Mouse (Mus musculus) liver, embryonic 11.5 days (tissue): ENCODE results near the gene Slc27a1. TPM values are rescaled to one million over a fixed set of nuclear protein-coding genes. Genes with fewer than 3 reads are reported as not detected.

ENCODE experiments used
- ATAC-seq: fragments of 200-750 bp; cut with Nextera tagmentation; replicated peaks from 2 replicates; pipeline ENCODE4 v1.8.0; 2017; ENCODE audit warnings: moderate number of reproducible peaks, mild to moderate bottlenecking, moderate TSS enrichment, moderate library complexity; ENCODE audit not compliant: low FRiP score
- DNase-seq: peaks from one replicate; pipeline ENCODE4 v3.0.0-alpha.2; 2017; ENCODE audit warnings: low spot score
- H3K27ac ChIP-seq: fragments of 300-500 bp; sonication (generic); 2 replicates; pipeline ENCODE4 v1.5.1; 2014; ENCODE audit warnings: mild to moderate bottlenecking, low read depth, low read length, control low read depth
- H3K27me3 ChIP-seq: fragments of 300-500 bp; sonication (generic); replicated peaks from 2 replicates; pipeline ENCODE4 v1.6.1; 2014; ENCODE audit warnings: low read length, mixed read lengths; ENCODE audit not compliant: control insufficient read depth, insufficient read depth
- H3K36me3 ChIP-seq: fragments of 300-500 bp; sonication (generic); 2 replicates; pipeline ENCODE4 v1.6.1; 2014; ENCODE audit warnings: mild to moderate bottlenecking, low read length, moderate library complexity, mixed read lengths; ENCODE audit not compliant: control insufficient read depth, insufficient read depth
- H3K4me1 ChIP-seq: fragments of 300-500 bp; sonication (generic); replicated peaks from 2 replicates; pipeline ENCODE4 v1.6.1; 2014; ENCODE audit warnings: low read length, mixed read lengths; ENCODE audit not compliant: control insufficient read depth, insufficient read depth
- H3K4me2 ChIP-seq: fragments of 300-500 bp; sonication (generic); 2 replicates; pipeline ENCODE4 v1.6.1; 2014; ENCODE audit warnings: mild to moderate bottlenecking, control low read depth, moderate library complexity
- H3K4me3 ChIP-seq: fragments of 300-500 bp; sonication (generic); 2 replicates; pipeline ENCODE4 v1.5.1; 2014; ENCODE audit warnings: low read depth, low read length, control low read depth
- H3K9ac ChIP-seq: fragments of 300-500 bp; sonication (generic); 2 replicates; pipeline ENCODE4 v1.6.1; 2014; ENCODE audit warnings: low read depth, low read length, control low read depth
- H3K9me3 ChIP-seq: fragments of 300-500 bp; sonication (generic); 2 replicates; pipeline ENCODE4 v1.6.1; 2016; ENCODE audit warnings: low read length, inconsistent platforms, mixed read lengths; ENCODE audit not compliant: control insufficient read depth
- WGBS: fragments of 180-500 bp; shearing (Covaris S2); extraction: QIAGEN DNeasy Blood & Tissue Kit; methylation state at CpG from one replicate; pipeline ENCODE4 v1.1.7; 2014; 5-methylcytosine and 5-hydroxymethylcytosine counted together
- polyA plus RNA-seq: library from polyadenylated mRNA; unstranded; fragments of >200 nt; fragmentation: Nextera tagmentation; extraction: Ambion mirVana; gene quantifications from 2 replicates; pipeline ENCODE4 v1.2.1, GENCODE M21; 2014

The Slc27a1 gene
- polyA plus RNA-seq, 1 experiment from 2014 or later: 7.0 TPM

GRCm38 (mm10) chr8:71550754-71551153, 17.9 kb upstream of the Slc27a1 start:
- Histone ChIP-seq H3K4me1 (peaks cover 10% of the 10 kb centered on the region; the same call in 1 of the 2 replicates), H3K27ac (no peak overlapping the region), H3K4me2 (no peak overlapping the region), H3K4me3 (no peak overlapping the region), H3K9me3 (no peaks in the 10 kb centered on the region), H3K27me3 (no peaks in the 10 kb centered on the region), H3K36me3 (peaks cover 11% of the 10 kb centered on the region), H3K9ac (no peak overlapping the region)
- WGBS: 78% methylated on average over 7 of the region's 7 CpGs
- ATAC-seq (no peak), DNase-seq (no peak)

DNA sequence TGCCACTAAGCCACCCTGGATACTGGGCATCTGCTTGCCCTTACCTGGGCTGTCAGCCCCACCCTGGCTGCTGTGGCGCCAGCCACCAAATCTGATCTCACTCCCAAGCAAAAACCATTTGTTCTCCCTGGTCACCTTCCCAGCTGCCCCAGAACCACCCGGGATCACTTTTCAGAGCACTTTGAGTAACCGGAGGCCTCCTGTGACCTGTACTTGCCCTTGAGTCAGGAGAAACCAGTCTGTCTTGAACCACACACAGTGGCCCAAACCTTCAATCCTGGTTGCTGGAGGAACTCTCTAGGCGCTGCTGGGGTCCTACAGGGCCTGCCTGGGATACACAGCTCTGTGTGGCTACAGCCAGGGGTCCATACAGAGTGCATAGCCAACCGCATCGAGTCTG, 15.9 kb upstream of the Slc27a1 start:
- Histone ChIP-seq H3K27ac (no peak overlapping the region), H3K9me3 (no peaks in the 10 kb centered on the region), H3K27me3 (peaks cover 8% of the 10 kb centered on the region), H3K4me2 (no peak overlapping the region), H3K4me3 (no peak overlapping the region), H3K4me1 (peaks cover 10% of the 10 kb centered on the region; the same call in 1 of the 2 replicates), H3K9ac (no peak overlapping the region), H3K36me3 (peaks cover 4% of the 10 kb centered on the region)
- WGBS: 64% methylated on average over 6 of the region's 6 CpGs
- ATAC-seq (no peak), DNase-seq (no peak)

- ATAC-seq (no peak), DNase-seq (no peak)
- WGBS: 65% methylated on average over 6 of the region's 6 CpGs
- Histone ChIP-seq H3K9ac (no peak overlapping the region), H3K9me3 (no peaks in the 10 kb centered on the region), H3K4me2 (no peak overlapping the region), H3K4me3 (no peak overlapping the region), H3K27ac (0 out of 2 replicates have a peak overlapping the region, but pooled peaks have one; percentile 33), H3K27me3 (peaks cover 20% of the 10 kb centered on the region), H3K4me1 (peaks cover 17% of the 10 kb centered on the region), H3K36me3 (no peaks in the 10 kb centered on the region)
These were observed 14.7 kb upstream of the Slc27a1 start for GRCm38 (mm10) chr8:71554001-71554400.

- ATAC-seq (peak; percentile 21; the same call in 1 of the 2 replicates), DNase-seq (no peak)
- no peak overlapping the region for H3K4me3 ChIP-seq
- 84% methylated on average over 2 of the region's 2 CpGs for WGBS
- H3K36me3 ChIP-seq: no peaks in the 10 kb centered on the region
- H3K9ac ChIP-seq: no peak overlapping the region
- H3K27ac ChIP-seq: 0 out of 2 replicates have a peak overlapping the region, but pooled peaks have one; percentile 33
- peaks cover 21% of the 10 kb centered on the region for H3K4me1 ChIP-seq
- peaks cover 24% of the 10 kb centered on the region for H3K27me3 ChIP-seq
- 0 out of 2 replicates have a peak overlapping the region, but pooled peaks have one; percentile 24 for H3K4me2 ChIP-seq
- H3K9me3 ChIP-seq: no peaks in the 10 kb centered on the region
These were observed 14.0 kb upstream of the Slc27a1 start for GRCm38 (mm10) chr8:71554644-71555043.

DNA sequence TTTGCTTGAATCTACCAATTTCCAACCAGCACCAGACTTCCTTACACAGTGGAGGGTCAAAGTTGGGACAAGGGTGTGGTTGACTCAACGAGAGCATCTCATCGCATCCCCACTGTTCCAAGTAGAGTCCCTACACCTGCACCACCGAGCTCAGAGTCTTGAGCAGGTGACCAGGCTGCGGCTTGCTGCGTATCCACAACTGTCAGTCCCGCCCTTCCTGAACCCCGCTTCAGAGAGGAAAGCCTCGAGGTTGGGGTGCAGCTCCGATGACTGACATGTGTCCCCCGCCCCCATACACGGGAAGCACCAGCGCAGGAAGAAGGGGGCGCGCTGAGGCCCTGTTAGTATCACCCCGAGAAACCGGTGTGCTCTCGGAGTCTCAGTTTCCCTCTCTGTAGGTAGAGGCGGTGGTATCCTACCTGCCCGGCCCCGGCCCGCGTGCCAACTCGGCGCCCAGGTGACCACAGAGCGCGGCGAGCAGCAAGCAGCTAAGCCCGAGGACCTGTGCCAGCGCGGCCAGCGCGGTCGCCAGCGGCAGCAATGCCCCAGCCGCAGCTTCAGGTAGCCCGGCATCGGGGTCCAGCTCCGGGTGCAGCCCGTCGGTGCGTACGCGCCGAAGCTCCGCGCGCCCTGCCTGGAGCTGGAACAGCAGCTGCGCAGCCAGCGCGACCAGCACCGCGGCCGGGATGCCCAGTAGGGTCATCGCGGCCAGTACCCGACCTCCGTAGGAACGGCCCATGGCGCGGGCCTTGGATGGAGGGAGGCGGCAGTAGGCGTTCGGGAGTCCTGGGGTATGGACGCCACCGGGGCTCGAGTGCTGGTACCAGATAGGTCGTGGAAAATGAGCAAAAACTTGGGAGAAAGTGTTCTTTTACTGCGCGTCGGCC, 10.4 kb upstream of the Slc27a1 start, which contains the start of gene Tmem221:
TSS of gene Tmem221 (minus strand) at position 801 of the 887 bp plus-strand sequence.
- Histone ChIP-seq H3K9ac (peak within 1 kb of the TSS; percentile 63), H3K4me2 (peak within 1 kb of the TSS; percentile 98), H3K36me3 (no peaks in the 10 kb centered on the region), H3K9me3 (no peaks in the 10 kb centered on the region), H3K4me1 (peaks cover 38% of the 10 kb centered on the region), H3K27ac (peak within 1 kb of the TSS; percentile 82), H3K27me3 (peaks cover 39% of the 10 kb centered on the region), H3K4me3 (peak within 1 kb of the TSS; percentile 67)
- ATAC-seq: no peak; the same call in 1 of the 2 replicates
- WGBS: 5% methylated on average over 70 of the region's 70 CpGs
- no peak for DNase-seq

DNA sequence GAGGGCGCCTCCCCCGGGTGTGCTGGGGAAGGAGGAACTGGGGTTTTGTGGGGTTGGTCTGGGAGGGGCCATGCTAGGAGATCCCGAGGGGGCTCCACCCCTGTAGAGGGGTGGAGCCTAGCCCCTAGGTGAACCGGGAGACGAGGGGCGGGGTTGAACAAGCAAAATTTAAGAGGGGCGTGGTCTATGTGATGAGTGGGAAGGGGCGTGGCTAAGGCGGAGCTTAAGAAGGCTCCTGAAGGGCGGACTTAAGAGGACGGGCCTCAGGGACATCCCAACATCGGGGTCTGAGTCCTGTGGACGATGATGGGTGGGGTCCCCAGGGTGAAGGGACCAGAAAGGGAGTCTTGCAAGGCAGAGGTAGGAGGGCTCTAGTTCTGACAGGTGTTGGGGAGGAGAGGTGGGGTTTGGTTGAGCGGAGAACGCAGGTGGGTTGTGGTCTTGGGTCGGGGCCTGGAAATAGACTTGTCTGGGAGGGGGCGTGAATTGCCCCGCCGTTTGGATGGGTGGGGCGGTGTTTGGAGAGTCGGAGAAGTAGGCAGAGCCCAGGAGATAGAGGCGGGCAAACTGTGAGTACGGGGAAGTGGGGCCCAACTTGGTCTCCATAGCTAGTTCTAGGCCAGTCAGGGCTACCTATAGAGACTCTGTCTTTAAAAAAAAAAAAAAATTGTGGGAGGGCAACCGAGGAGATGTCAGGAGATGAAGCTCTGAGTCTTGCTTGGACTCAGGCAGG, 9.6 kb upstream of the Slc27a1 start:
- Histone ChIP-seq H3K36me3 (no peaks in the 10 kb centered on the region), H3K4me1 (peaks cover 34% of the 10 kb centered on the region), H3K9me3 (no peaks in the 10 kb centered on the region), H3K4me3 (peak overlapping the region; percentile 67), H3K9ac (peak overlapping the region; percentile 63), H3K4me2 (peak overlapping the region; percentile 98), H3K27ac (peak overlapping the region; percentile 82), H3K27me3 (peaks cover 39% of the 10 kb centered on the region)
- 1% methylated on average over 24 of the region's 24 CpGs for WGBS
- peak; percentile 77 for DNase-seq
- peak; percentile 75 for ATAC-seq

DNA sequence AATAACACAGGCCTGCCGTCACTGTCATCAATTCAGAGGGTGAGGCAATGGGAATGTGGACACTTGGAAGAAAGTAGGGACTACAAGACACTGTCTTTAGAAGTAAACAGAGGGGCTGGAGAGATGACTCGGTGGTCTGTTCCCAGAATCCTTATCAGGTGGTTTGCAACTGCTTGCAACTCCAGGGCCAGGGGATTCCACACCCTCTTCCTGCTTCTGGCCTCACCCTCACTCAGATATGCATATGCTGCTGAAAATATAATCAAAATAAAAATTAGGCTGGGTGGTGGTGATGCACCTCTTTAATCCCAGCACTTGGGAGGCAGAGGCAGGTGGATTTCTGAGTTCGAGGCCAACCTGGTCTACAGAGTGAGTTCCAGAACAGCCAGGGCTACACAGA, 8.6 kb upstream of the Slc27a1 start:
- Histone ChIP-seq H3K9ac (no peak overlapping the region), H3K9me3 (no peaks in the 10 kb centered on the region), H3K4me2 (peak overlapping the region; percentile 98), H3K27ac (peak overlapping the region; percentile 82), H3K27me3 (peaks cover 39% of the 10 kb centered on the region), H3K4me1 (peaks cover 27% of the 10 kb centered on the region), H3K36me3 (no peaks in the 10 kb centered on the region), H3K4me3 (peak overlapping the region; percentile 67)
- 47% methylated on average over 3 of the region's 3 CpGs for WGBS
- ATAC-seq (peak; percentile 51), DNase-seq (no peak)

- H3K9me3 ChIP-seq: no peaks in the 10 kb centered on the region
- H3K27ac ChIP-seq: no peak overlapping the region
- H3K4me3 ChIP-seq: no peak overlapping the region
- H3K4me2 ChIP-seq: no peak overlapping the region
- ATAC-seq (no peak), DNase-seq (no peak)
- H3K9ac ChIP-seq: no peak overlapping the region
- H3K4me1 ChIP-seq: peaks cover 27% of the 10 kb centered on the region
- WGBS: 79% methylated on average over 5 of the region's 5 CpGs
- no peaks in the 10 kb centered on the region for H3K36me3 ChIP-seq
- H3K27me3 ChIP-seq: peaks cover 39% of the 10 kb centered on the region
These were observed 7.9 kb upstream of the Slc27a1 start for GRCm38 (mm10) chr8:71560765-71561164.
